Mouse (Mus musculus) cerebellum, adult 2 months (tissue): ENCODE data around the gene Wnk4. TPM values are rescaled to one million over a fixed set of nuclear protein-coding genes. Genes with fewer than 3 reads are reported as not detected.

ENCODE experiments used
- DNase-seq, 2 experiments: peaks; one replicate each; pipeline ENCODE4 v3.0.0; 2021
- H3K27ac ChIP-seq: fragments of 200-500 bp; 2 replicates; pipeline ENCODE4 v1.5.1; 2012; ENCODE audit warnings: low read length, control low read depth, inconsistent platforms; ENCODE audit not compliant: insufficient read depth
- H3K27me3 ChIP-seq: fragments of 200-500 bp; 2 replicates; pipeline ENCODE4 v1.6.1; 2012; ENCODE audit warnings: inconsistent platforms, mild to moderate bottlenecking, low read length, moderate library complexity; ENCODE audit not compliant: control insufficient read depth, insufficient read depth
- H3K4me1 ChIP-seq: fragments of 200-500 bp; 2 replicates; pipeline ENCODE4 v1.6.1; 2011; ENCODE audit warnings: low read length; ENCODE audit not compliant: control insufficient read depth, insufficient read depth
- H3K4me3 ChIP-seq: fragments of 200-500 bp; replicated peaks from 2 replicates; pipeline ENCODE3; 2011; ENCODE audit warnings: mild to moderate bottlenecking, low read depth, low read length, control low read depth; ENCODE audit not compliant: insufficient read depth
- CTCF ChIP-seq: fragments of 200-500 bp; IDR thresholded peaks from 2 replicates; pipeline ENCODE4 v1.5.1; 2011; ENCODE audit warnings: low read depth, mild to moderate bottlenecking, control low read depth, low read length, moderate library complexity, borderline replicate concordance; ENCODE audit not compliant: insufficient read depth
- POLR2A ChIP-seq: fragments of 200-500 bp; IDR thresholded peaks from 2 replicates; pipeline ENCODE4 v1.6.1; 2011; ENCODE audit warnings: low read length, control low read depth, borderline replicate concordance; ENCODE audit not compliant: insufficient read depth
- WGBS: fragments of 180-500 bp; shearing (Covaris S2); methylation state at CpG from one replicate; pipeline ENCODE4 v1.1.7; 2018; 5-methylcytosine and 5-hydroxymethylcytosine counted together
- polyA plus RNA-seq: library from polyadenylated mRNA; depleted of rRNA; stranded (reverse); fragments of >200 nt; gene quantifications from 2 replicates; pipeline ENCODE4 v1.2.3, GENCODE M21; 2012; rRNA removed

The Wnk4 gene
- polyA plus RNA-seq: 2.6 and 3.1 TPM in 2 replicates

- peaks cover 9% of the 10 kb centered on the region; the same call in 1 of the 2 replicates for H3K4me1 ChIP-seq
- 1% methylated on average over 43 of the region's 43 CpGs for WGBS
- H3K27me3 ChIP-seq: no peaks in the 10 kb centered on the region; the same call in 1 of the 2 replicates
- peak within 1 kb of the TSS; percentile 53 for H3K4me3 ChIP-seq
- TF ChIP-seq CTCF (no peak), POLR2A (no peak)
- DNase-seq: peak in 1 of 2 experiments; percentile 47
- H3K27ac ChIP-seq: no peak within 1 kb of the TSS
These were observed at the start of gene Wnk4 for GRCm38 (mm10) chr11:101259948-101260825. TSS of gene Wnk4 (plus strand) at chr11:101260567.

- peak in 1 of 2 experiments; percentile 63 for DNase-seq
- H3K27ac ChIP-seq: no peak overlapping the region
- no peak overlapping the region for H3K4me3 ChIP-seq
- WGBS: 31% methylated on average over 3 of the region's 3 CpGs
- no peaks in the 10 kb centered on the region for H3K27me3 ChIP-seq
- TF ChIP-seq POLR2A: no peak
- TF ChIP-seq CTCF: peak; percentile 46; the same call in 1 of the 2 replicates
- no peaks in the 10 kb centered on the region for H3K4me1 ChIP-seq
These were observed 48.4 kb upstream of the Wnk4 start for GRCm38 (mm10) chr11:101211970-101212369.

GRCm38 (mm10) chr11:101216936-101217335, 43.4 kb upstream of the Wnk4 start:
- DNase-seq: no peak
- H3K4me3 ChIP-seq: no peak overlapping the region
- WGBS: 90% methylated on average over 5 of the region's 5 CpGs
- no peak overlapping the region for H3K27ac ChIP-seq
- H3K27me3 ChIP-seq: no peaks in the 10 kb centered on the region
- no peaks in the 10 kb centered on the region for H3K4me1 ChIP-seq
- TF ChIP-seq POLR2A (no peak), CTCF (no peak)

- Histone ChIP-seq H3K27ac (no peak overlapping the region), H3K4me1 (no peaks in the 10 kb centered on the region), H3K27me3 (no peaks in the 10 kb centered on the region), H3K4me3 (no peak overlapping the region)
- WGBS: 85% methylated on average over 10 of the region's 10 CpGs
- DNase-seq: no peak
- TF ChIP-seq CTCF: no peak
- TF ChIP-seq POLR2A: no peak
These were observed 41.8 kb upstream of the Wnk4 start for GRCm38 (mm10) chr11:101218436-101219055.

- Histone ChIP-seq H3K27ac (no peak overlapping the region), H3K4me3 (no peak overlapping the region), H3K27me3 (no peaks in the 10 kb centered on the region), H3K4me1 (no peaks in the 10 kb centered on the region)
- TF ChIP-seq CTCF (no peak), POLR2A (no peak)
- WGBS: 69% methylated on average over 2 of the region's 2 CpGs
- DNase-seq: no peak
These were observed 39.5 kb upstream of the Wnk4 start for GRCm38 (mm10) chr11:101220853-101221252.

GRCm38 (mm10) chr11:101221306-101221986, 38.9 kb upstream of the Wnk4 start:
- 93% methylated on average over 8 of the region's 8 CpGs for WGBS
- Histone ChIP-seq H3K4me3 (no peak overlapping the region), H3K27ac (no peak overlapping the region), H3K27me3 (no peaks in the 10 kb centered on the region), H3K4me1 (no peaks in the 10 kb centered on the region)
- DNase-seq: no peak
- no peak for TF ChIP-seq POLR2A
- no peak for TF ChIP-seq CTCF

GRCm38 (mm10) chr11:101224337-101224736, 36.0 kb upstream of the Wnk4 start:
- no peak overlapping the region for H3K27ac ChIP-seq
- DNase-seq: no peak
- no peaks in the 10 kb centered on the region for H3K27me3 ChIP-seq
- no peak overlapping the region for H3K4me3 ChIP-seq
- TF ChIP-seq CTCF (no peak), POLR2A (no peak)
- 96% methylated on average over 3 of the region's 3 CpGs for WGBS
- H3K4me1 ChIP-seq: no peaks in the 10 kb centered on the region
